Mouse (Mus musculus): ENCODE measurements at regions not wholly inside any gene's neighbourhood (a gene's known extent, or its start where the extent isn't known, plus 50 kb on each side); places are given as distances from the start of the nearest gene placed in this dataset.

GRCm38 (mm10) chr17:85932360-85933132 is 212.4 kb downstream of the Srbd1 start:
- Histone ChIP-seq H3K36me3 (ENCODE audit: control insufficient read depth, insufficient read depth, low read length) (no peaks in the 10 kb centered on the region), H3K27ac (replicated peaks; ENCODE audit: insufficient read depth, low read depth, low read length) (no peak overlapping the region), H3K4me1 (ENCODE audit: control insufficient read depth, insufficient read depth, low read length) (peaks cover 19% of the 10 kb centered on the region), H3K79me2 (ENCODE audit: control insufficient read depth, insufficient read depth, low read length) (no peaks in the 10 kb centered on the region), H3K27me3 (ENCODE audit: control insufficient read depth, insufficient read depth, low read length) (no peaks in the 10 kb centered on the region), H3K4me3 (ENCODE audit: insufficient read depth, low read depth, low read length) (no peak overlapping the region), H3K9ac (ENCODE audit: low read depth, low read length) (no peak overlapping the region)
- WGBS: 95% methylated on average over 30 of the region's 30 CpGs
- DNase-seq (ENCODE audit: extremely low read depth, low read depth, low spot score): no peak
- TF ChIP-seq POLR2A (IDR thresholded peaks at IDR 0.05; ENCODE audit: extremely low read depth, insufficient read depth, low read length) (no peak), CTCF (IDR thresholded peaks at IDR 0.05; ENCODE audit: low read depth, low read length) (no peak)

- WGBS: 95% methylated on average over 10 of the region's 10 CpGs
- Histone ChIP-seq H3K27me3 (ENCODE audit: control insufficient read depth, insufficient read depth, low read length) (no peaks in the 10 kb centered on the region), H3K9ac (ENCODE audit: low read depth, low read length) (no peak overlapping the region), H3K36me3 (ENCODE audit: control insufficient read depth, insufficient read depth, low read length) (no peaks in the 10 kb centered on the region), H3K4me1 (ENCODE audit: control insufficient read depth, insufficient read depth, low read length) (peaks cover 19% of the 10 kb centered on the region), H3K27ac (replicated peaks; ENCODE audit: insufficient read depth, low read depth, low read length) (no peak overlapping the region), H3K79me2 (ENCODE audit: control insufficient read depth, insufficient read depth, low read length) (no peaks in the 10 kb centered on the region), H3K4me3 (ENCODE audit: insufficient read depth, low read depth, low read length) (no peak overlapping the region)
- no peak for DNase-seq (ENCODE audit: extremely low read depth, low read depth, low spot score)
- TF ChIP-seq POLR2A (IDR thresholded peaks at IDR 0.05; ENCODE audit: extremely low read depth, insufficient read depth, low read length): no peak
- TF ChIP-seq CTCF (IDR thresholded peaks at IDR 0.05; ENCODE audit: low read depth, low read length): no peak
Measured at GRCm38 (mm10) chr17:85931955-85932354, 213.0 kb downstream of the Srbd1 start.

GRCm38 (mm10) chr17:85930789-85931188 is 214.2 kb downstream of the Srbd1 start:
- H3K4me3 ChIP-seq (ENCODE audit: insufficient read depth, low read depth, low read length): no peak overlapping the region

GRCm38 (mm10) chr17:85930331-85930730 is 214.6 kb downstream of the Srbd1 start:
- no peak overlapping the region for H3K9ac ChIP-seq (ENCODE audit: low read depth, low read length)
- 42% methylated on average over 3 of the region's 3 CpGs for WGBS
- TF ChIP-seq CTCF (IDR thresholded peaks at IDR 0.05; ENCODE audit: low read depth, low read length) (no peak), POLR2A (IDR thresholded peaks at IDR 0.05; ENCODE audit: extremely low read depth, insufficient read depth, low read length) (no peak)
- DNase-seq (ENCODE audit: extremely low read depth, low read depth, low spot score): peak; percentile 84
- H3K4me1 ChIP-seq (ENCODE audit: control insufficient read depth, insufficient read depth, low read length): peaks cover 24% of the 10 kb centered on the region
- 0 out of 2 replicates have a peak, but pooled peaks cover 3% of the 10 kb centered on the region for H3K79me2 ChIP-seq (ENCODE audit: control insufficient read depth, insufficient read depth, low read length)
- no peaks in the 10 kb centered on the region for H3K27me3 ChIP-seq (ENCODE audit: control insufficient read depth, insufficient read depth, low read length)
- peak overlapping the region; percentile 42 for H3K27ac ChIP-seq (replicated peaks; ENCODE audit: insufficient read depth, low read depth, low read length)
- no peaks in the 10 kb centered on the region for H3K36me3 ChIP-seq (ENCODE audit: control insufficient read depth, insufficient read depth, low read length)
- no peak overlapping the region for H3K4me3 ChIP-seq (ENCODE audit: insufficient read depth, low read depth, low read length)

More at GRCm38 (mm10) chr17:85930789-85931188, 214.2 kb downstream of the Srbd1 start:
- Histone ChIP-seq H3K79me2 (ENCODE audit: control insufficient read depth, insufficient read depth, low read length) (0 out of 2 replicates have a peak, but pooled peaks cover 1% of the 10 kb centered on the region), H3K27ac (replicated peaks; ENCODE audit: insufficient read depth, low read depth, low read length) (peak overlapping the region; percentile 42), H3K4me1 (ENCODE audit: control insufficient read depth, insufficient read depth, low read length) (peaks cover 22% of the 10 kb centered on the region), H3K27me3 (ENCODE audit: control insufficient read depth, insufficient read depth, low read length) (no peaks in the 10 kb centered on the region), H3K36me3 (ENCODE audit: control insufficient read depth, insufficient read depth, low read length) (no peaks in the 10 kb centered on the region), H3K9ac (ENCODE audit: low read depth, low read length) (no peak overlapping the region)
- WGBS: 23% methylated on average over 5 of the region's 5 CpGs
- TF ChIP-seq CTCF (IDR thresholded peaks at IDR 0.05; ENCODE audit: low read depth, low read length) (no peak), POLR2A (IDR thresholded peaks at IDR 0.05; ENCODE audit: extremely low read depth, insufficient read depth, low read length) (no peak)
- peak; percentile 80 for DNase-seq (ENCODE audit: extremely low read depth, low read depth, low spot score)

GRCm38 (mm10) chr17:85929699-85930286 is 215.2 kb downstream of the Srbd1 start:
- no peaks in the 10 kb centered on the region for H3K36me3 ChIP-seq (ENCODE audit: control insufficient read depth, insufficient read depth, low read length)
- TF ChIP-seq CTCF (IDR thresholded peaks at IDR 0.05; ENCODE audit: low read depth, low read length): no peak
- peaks cover 24% of the 10 kb centered on the region for H3K4me1 ChIP-seq (ENCODE audit: control insufficient read depth, insufficient read depth, low read length)
- H3K9ac ChIP-seq (ENCODE audit: low read depth, low read length): no peak overlapping the region
- H3K4me3 ChIP-seq (ENCODE audit: insufficient read depth, low read depth, low read length): no peak overlapping the region
- peak overlapping the region; percentile 14 for H3K27ac ChIP-seq (replicated peaks; ENCODE audit: insufficient read depth, low read depth, low read length)
- 62% methylated on average over 12 of the region's 12 CpGs for WGBS
- DNase-seq (ENCODE audit: extremely low read depth, low read depth, low spot score): no peak
- 0 out of 2 replicates have a peak, but pooled peaks cover 3% of the 10 kb centered on the region for H3K79me2 ChIP-seq (ENCODE audit: control insufficient read depth, insufficient read depth, low read length)
- H3K27me3 ChIP-seq (ENCODE audit: control insufficient read depth, insufficient read depth, low read length): no peaks in the 10 kb centered on the region

GRCm38 (mm10) chr17:85928543-85928942 is 216.4 kb downstream of the Srbd1 start:
- Histone ChIP-seq H3K79me2 (ENCODE audit: control insufficient read depth, insufficient read depth, low read length) (0 out of 2 replicates have a peak, but pooled peaks cover 3% of the 10 kb centered on the region), H3K4me3 (ENCODE audit: insufficient read depth, low read depth, low read length) (peak overlapping the region; percentile 65), H3K4me1 (ENCODE audit: control insufficient read depth, insufficient read depth, low read length) (peaks cover 24% of the 10 kb centered on the region), H3K27me3 (ENCODE audit: control insufficient read depth, insufficient read depth, low read length) (no peaks in the 10 kb centered on the region), H3K27ac (replicated peaks; ENCODE audit: insufficient read depth, low read depth, low read length) (peak overlapping the region; percentile 90), H3K36me3 (ENCODE audit: control insufficient read depth, insufficient read depth, low read length) (no peaks in the 10 kb centered on the region), H3K9ac (ENCODE audit: low read depth, low read length) (peak overlapping the region; percentile 80; the same call in 1 of the 2 replicates)
- 13% methylated on average over 2 of the region's 2 CpGs for WGBS
- peak; percentile 100 for DNase-seq (ENCODE audit: extremely low read depth, low read depth, low spot score)
- TF ChIP-seq CTCF (IDR thresholded peaks at IDR 0.05; ENCODE audit: low read depth, low read length) (no peak), POLR2A (IDR thresholded peaks at IDR 0.05; ENCODE audit: extremely low read depth, insufficient read depth, low read length) (no peak)

All from liver, adult 2 months (tissue).